Mouse (Mus musculus) urinary bladder, postnatal 10 days (tissue): ENCODE data around the gene Fam234a.

Source experiments
- DNase-seq: peaks from one replicate; pipeline ENCODE4 v3.0.0; 2022; ENCODE audit warnings: low spot score

Gene Fam234a

GRCm38 (mm10) chr17:26168039-26168438, 76.0 kb downstream of the Fam234a start:
- no peak for DNase-seq

- DNase-seq: no peak
Measured at GRCm38 (mm10) chr17:26162736-26163135, 81.3 kb downstream of the Fam234a start.
